Mouse (Mus musculus): ENCODE measurements around the gene Sycp2.
"Not testable (repeated sequence)": the region's sequence is repeated elsewhere in the genome, so short reads cannot be mapped to it uniquely, and the experiment has no call there.

The Sycp2 gene

DNA sequence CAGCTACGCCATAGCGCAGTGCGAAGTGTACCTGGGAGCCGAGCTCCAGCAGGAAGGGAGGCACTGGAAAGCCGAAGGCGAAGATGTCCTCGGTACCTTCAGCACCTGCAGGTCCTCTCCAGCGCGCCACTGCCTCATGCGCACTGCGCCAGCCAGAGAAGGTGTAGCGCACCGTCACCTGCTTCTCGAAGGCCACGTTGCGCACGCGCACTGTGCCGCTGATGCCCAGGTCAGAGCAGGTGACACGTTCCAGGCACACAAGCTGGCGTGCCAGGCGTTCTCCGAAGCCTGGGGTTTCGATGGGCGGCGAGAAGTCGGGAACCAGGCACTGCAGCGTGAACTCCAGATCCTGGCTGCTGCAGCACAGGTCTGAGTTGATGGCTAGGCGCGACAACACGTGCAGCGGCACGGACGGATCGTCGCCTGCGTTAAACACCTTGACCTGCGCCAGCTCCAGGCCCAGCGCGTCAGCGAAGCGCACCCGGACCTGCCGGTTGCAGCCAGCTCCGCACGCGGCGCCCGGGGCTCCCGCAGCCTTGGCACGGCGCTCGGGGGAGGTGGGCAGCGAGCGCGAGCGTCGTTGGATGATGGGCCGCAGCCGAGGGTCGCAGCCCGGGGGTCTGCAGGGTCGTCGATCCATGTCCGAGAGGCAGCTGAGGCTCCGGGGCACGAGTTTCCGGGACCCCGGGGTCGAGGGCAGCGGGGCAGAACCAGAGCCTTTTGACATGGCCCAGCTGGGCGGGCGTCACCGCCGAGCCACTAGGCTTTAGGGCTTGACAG lies 6.2 kb upstream of the Sycp2 start:
- DNase-seq (ENCODE audit: low spot score in 2 of 2), result peak; percentile 14 to 20

GRCm38 (mm10) chr2:178413081-178413480 lies 5.6 kb upstream of the Sycp2 start:
- no peak for DNase-seq (ENCODE audit: low spot score in 2 of 2)

GRCm38 (mm10) chr2:178412598-178412997 lies 5.1 kb upstream of the Sycp2 start:
- peak in 1 of 2 experiments; percentile 28 for DNase-seq (ENCODE audit: low spot score in 2 of 2)

GRCm38 (mm10) chr2:178410286-178410685 lies 2.8 kb upstream of the Sycp2 start:
- no peak for DNase-seq (ENCODE audit: low spot score in 2 of 2)

- no peak for DNase-seq (ENCODE audit: low spot score in 2 of 2)
Observed at GRCm38 (mm10) chr2:178409024-178409423, 1.5 kb upstream of the Sycp2 start.

GRCm38 (mm10) chr2:178342597-178342996 lies 64.9 kb downstream of the Sycp2 start:
- DNase-seq (ENCODE audit: low spot score in 2 of 2), result no peak

DNA sequence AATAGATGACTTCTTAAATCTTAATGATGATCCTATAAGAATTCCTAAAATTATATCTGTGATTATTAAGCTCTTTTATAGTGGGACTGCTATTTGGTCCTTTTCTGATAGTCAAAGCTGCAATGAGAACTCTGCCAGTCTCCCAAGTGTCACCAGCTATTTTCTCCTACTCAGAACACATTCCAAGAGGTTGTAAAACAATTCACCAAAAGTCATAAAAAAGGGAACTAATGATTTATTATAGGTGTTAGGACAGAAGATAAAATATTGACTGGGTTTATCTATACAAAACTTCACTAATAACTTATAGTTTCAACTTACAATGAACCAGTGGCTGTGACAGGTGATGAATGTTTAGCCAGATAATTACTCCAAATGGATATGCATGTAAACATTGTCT lies 65.4 kb downstream of the Sycp2 start:
- not testable (repeated sequence) for DNase-seq (ENCODE audit: low spot score in 2 of 2)

DNA sequence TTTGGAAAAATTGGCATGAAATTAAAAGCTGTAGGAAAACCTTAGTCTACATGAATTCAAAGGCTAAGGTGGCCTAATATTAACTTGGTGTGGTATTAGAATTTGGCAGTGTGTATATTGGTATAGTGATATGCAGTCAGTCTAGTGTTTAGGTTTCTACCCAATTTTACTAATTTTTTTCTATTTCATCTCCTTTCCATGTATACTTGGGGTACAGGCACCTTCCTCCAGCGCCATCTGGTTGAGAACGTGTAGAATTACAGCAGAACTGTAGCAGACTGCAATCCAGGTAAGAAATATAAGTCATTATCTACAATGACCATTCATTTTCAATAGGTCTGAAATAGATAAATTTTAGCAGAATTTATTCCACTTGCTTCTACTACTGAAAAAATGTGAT lies 68.4 kb downstream of the Sycp2 start:
- no peak for DNase-seq (ENCODE audit: low spot score in 2 of 2)

DNA sequence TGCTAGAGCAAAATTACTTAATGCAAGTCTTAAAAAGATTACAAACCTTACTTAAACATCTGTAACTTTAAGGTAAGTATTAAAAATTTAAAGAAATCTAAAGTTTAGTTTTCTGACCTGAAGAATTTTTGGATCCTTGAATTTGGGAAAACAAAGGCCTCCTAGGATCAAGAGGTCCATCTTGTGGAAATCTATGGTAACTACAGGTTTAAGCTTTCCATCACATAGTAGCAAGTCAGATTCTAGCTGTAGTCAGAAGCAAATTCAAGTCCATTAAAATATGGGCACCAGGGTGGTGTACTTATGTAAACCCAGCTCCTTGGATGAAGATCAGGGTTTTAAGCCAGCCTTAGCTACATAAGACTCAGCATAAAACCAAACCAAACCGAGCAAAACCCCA lies 69.6 kb downstream of the Sycp2 start:
- no peak for DNase-seq (ENCODE audit: low spot score in 2 of 2)

DNA sequence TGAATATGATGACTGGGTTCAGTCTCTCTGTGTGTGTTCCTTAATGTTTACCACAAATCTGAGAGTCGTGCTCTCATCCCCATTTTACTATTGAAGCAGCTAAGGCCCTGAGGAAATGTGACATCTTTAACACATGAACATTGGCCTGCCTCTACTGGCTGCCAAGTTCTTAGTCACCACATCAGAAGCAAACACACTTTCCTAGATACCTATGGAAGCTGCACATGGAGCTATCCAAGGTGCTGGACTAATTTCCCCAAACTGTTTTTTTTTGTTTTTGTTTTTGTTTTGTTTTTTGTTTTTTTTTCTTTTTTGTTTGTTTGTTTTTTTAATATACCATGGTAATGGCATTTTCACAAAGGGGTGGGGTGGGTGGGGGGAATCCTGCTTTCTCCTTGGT lies 77.5 kb downstream of the Sycp2 start:
- no peak for DNase-seq (ENCODE audit: low spot score in 2 of 2)

- no peak for DNase-seq (ENCODE audit: low spot score in 2 of 2)
Observed at GRCm38 (mm10) chr2:178329551-178329950, 77.9 kb downstream of the Sycp2 start.

DNA sequence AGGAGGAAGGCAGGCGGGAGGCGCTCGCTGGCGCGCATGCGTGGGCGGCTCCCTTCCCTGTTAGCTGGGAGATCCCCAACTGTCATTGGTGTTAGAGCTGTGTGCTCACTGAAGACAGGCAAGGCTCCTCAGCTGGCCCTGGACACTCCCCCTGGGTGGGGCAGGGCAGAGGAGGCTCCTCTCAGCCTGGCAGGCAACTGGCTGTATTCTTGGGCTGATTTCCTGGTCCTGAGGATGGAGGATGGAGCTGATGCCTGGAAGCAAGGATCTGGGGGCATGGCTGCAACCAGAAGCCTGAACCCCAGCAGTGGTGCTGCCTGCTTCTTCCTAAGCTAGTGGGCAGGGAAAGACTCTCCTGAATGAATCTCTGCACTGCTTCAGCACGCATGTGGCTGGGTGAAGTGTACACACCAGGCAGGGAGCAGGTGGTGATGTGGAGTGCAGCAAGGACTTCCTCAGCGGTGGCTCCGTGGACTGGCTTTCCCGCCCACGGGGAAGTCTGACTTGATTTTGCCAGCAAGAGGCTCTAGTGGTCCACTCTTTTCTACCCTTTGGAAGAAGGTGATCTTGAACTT lies 79.9 kb downstream of the Sycp2 start:
- no peak for DNase-seq (ENCODE audit: low spot score in 2 of 2)

DNA sequence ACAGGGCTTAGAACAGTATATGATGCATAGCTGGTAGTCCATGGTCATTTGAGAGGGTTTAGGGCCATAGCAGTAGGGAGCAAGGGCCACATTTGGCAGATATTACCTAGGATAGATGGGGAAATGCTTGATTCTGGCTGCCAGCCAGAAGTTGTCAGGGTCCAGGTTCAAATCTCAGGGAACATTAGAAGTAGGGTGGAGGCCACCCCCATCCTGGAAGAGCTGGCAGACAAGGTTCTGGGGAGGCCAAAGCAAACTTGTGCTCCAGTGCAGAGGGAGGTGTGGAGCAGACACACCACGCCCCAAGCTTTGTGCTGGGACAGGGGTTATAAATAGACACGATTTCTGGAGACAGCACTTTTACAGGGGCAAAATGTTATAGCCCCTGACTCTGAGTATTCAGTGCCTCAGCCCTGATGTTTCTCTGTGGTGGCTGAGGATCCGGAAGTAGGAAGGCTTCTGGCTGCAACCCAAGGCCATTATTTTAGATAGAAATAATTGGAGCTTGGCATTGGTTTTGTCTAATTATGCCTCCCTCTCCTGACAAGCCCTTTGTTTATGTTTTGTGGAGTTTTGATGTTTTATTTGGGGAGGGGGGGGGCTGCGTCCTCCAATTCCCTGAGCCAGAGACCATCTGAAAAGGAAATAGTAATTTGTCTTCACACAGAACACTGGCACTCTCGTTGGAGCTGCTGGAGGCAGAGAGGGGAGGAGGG lies 80.6 kb downstream of the Sycp2 start:
- no peak for DNase-seq (ENCODE audit: low spot score in 2 of 2)

- DNase-seq (ENCODE audit: low spot score in 2 of 2), result no peak
Observed at GRCm38 (mm10) chr2:178326067-178326466, 81.4 kb downstream of the Sycp2 start.

- DNase-seq (ENCODE audit: low spot score in 2 of 2), result no peak
Observed at GRCm38 (mm10) chr2:178324818-178325217, 82.7 kb downstream of the Sycp2 start.

DNA sequence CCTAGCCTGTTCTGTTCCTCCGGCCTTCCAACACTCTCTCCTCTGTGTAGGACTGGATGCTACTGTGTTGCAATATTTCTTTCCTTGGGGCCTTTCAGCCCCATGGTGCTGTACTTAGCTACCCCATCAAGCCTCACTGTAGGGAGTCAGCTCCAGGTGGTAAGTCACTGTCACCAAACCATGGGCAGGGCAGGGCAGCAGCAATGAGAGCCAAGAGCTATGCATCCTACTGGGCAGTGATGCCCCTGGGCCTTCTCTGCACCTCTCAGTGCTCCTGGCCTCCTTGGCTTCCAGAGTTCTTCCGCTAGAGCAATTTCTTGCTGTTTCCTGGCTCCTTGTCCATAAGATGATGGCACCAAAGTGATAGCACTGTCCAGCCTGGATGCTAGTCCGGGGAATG lies 83.1 kb downstream of the Sycp2 start:
- DNase-seq (ENCODE audit: low spot score in 2 of 2), result no peak

GRCm38 (mm10) chr2:178321271-178321670 lies 86.2 kb downstream of the Sycp2 start:
- no peak for DNase-seq (ENCODE audit: low spot score in 2 of 2)

DNA sequence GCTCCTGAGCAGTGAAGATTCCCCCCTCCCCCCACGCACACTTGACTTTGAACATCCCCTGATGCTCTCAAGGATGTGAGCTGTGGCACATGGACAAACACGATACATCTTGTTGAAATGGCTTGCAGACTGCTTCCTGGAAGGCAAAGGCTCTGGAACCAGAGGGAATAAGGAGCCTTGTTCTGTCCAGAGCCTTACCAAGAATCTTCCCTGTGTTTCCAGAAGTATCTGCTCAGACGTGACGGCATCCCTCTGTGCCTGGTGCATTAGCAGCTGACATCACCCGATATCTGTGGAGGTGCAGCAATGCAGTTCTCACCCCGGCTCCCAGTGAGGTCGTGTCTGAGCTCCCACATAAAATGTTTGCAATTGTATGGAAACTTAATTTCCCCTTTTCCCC lies 87.7 kb downstream of the Sycp2 start:
- DNase-seq (ENCODE audit: low spot score in 2 of 2), result no peak

DNA sequence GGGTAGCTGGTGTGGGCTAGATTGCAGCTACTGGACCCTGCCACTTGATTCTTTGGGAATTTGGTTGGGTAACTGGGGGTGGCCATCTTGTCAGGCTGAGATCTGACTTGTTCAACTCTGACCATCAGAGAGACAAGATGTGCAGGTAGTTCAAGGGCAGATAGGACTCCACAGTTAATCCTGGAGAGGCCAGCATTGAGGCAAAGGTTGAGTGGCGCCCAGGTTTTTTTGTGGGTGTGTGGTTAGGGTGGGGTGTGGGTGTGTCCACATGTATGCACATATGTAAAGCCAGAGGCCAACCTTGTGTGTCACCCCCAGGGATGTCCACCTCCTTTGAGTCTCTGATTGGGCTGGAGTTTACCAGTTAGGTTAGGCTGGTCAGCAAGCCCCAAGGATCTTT lies 91.2 kb downstream of the Sycp2 start:
- no peak for DNase-seq (ENCODE audit: low spot score in 2 of 2)

GRCm38 (mm10) chr2:178313539-178313938 lies 93.9 kb downstream of the Sycp2 start:
- no peak for DNase-seq (ENCODE audit: low spot score in 2 of 2)

GRCm38 (mm10) chr2:178304669-178305068 lies 102.8 kb downstream of the Sycp2 start:
- no peak for DNase-seq (ENCODE audit: low spot score in 2 of 2)

- no peak for DNase-seq (ENCODE audit: low spot score in 2 of 2)
Observed at GRCm38 (mm10) chr2:178304188-178304529, 103.3 kb downstream of the Sycp2 start.
